Mouse (Mus musculus) testis, adult 2 months (tissue): ENCODE measurements around the gene Prmt1. TPM values are rescaled to one million over a fixed set of nuclear protein-coding genes. Genes with fewer than 3 reads are reported as not detected.

ENCODE experiments used
- H3K27ac ChIP-seq: fragments of 200-500 bp; 2 replicates; pipeline ENCODE4 v1.5.1; 2012; ENCODE audit warnings: low read depth, low read length; ENCODE audit not compliant: control insufficient read depth, insufficient read depth
- H3K27me3 ChIP-seq: fragments of 200-500 bp; 2 replicates; pipeline ENCODE4 v1.6.1; 2012; ENCODE audit warnings: mild to moderate bottlenecking, low read length, moderate library complexity; ENCODE audit not compliant: control insufficient read depth, insufficient read depth
- H3K36me3 ChIP-seq: fragments of 200-500 bp; 2 replicates; pipeline ENCODE4 v1.6.1; 2012; ENCODE audit warnings: mild to moderate bottlenecking, low read length; ENCODE audit not compliant: control insufficient read depth, insufficient read depth
- H3K4me1 ChIP-seq: fragments of 200-500 bp; 2 replicates; pipeline ENCODE4 v1.6.1; 2012; ENCODE audit warnings: low read length; ENCODE audit not compliant: control insufficient read depth, insufficient read depth
- H3K4me3 ChIP-seq: fragments of 200-500 bp; 2 replicates; pipeline ENCODE4 v1.5.1; 2012; ENCODE audit warnings: low read depth, mild to moderate bottlenecking, low read length, moderate library complexity, mixed read lengths; ENCODE audit not compliant: control insufficient read depth
- CTCF ChIP-seq: fragments of 200-500 bp; IDR thresholded peaks from 2 replicates; pipeline ENCODE4 v1.5.1; 2012; ENCODE audit warnings: low read depth, mild to moderate bottlenecking, inconsistent platforms, low read length, moderate library complexity; ENCODE audit not compliant: control insufficient read depth, insufficient read depth, insufficient replicate concordance
- POLR2A ChIP-seq: fragments of 200-500 bp; IDR thresholded peaks from 2 replicates; pipeline ENCODE4 v1.6.1; 2012; ENCODE audit warnings: low read depth, mild to moderate bottlenecking, inconsistent platforms, low read length, moderate library complexity; ENCODE audit not compliant: control insufficient read depth
- polyA plus RNA-seq: library from polyadenylated mRNA; depleted of rRNA; stranded (reverse); fragments of >200 nt; gene quantifications from 2 replicates; pipeline ENCODE4 v1.2.3, GENCODE M21; 2012

Gene Prmt1
- polyA plus RNA-seq, 1 experiment: 60.1 TPM

GRCm38 (mm10) chr7:44985595-44986191, 675 bp downstream of the Prmt1 start:
- Histone ChIP-seq H3K4me3 (peak overlapping the region; percentile 81), H3K27me3 (no peaks in the 10 kb centered on the region), H3K27ac (peak overlapping the region; percentile 74), H3K36me3 (no peaks in the 10 kb centered on the region), H3K4me1 (peaks cover 11% of the 10 kb centered on the region)
- TF ChIP-seq CTCF (no peak), POLR2A (no peak)

- H3K4me1 ChIP-seq: peaks cover 11% of the 10 kb centered on the region
- H3K4me3 ChIP-seq: no peak overlapping the region
- H3K27ac ChIP-seq: no peak overlapping the region
- TF ChIP-seq CTCF: no peak
- no peak for TF ChIP-seq POLR2A
- H3K27me3 ChIP-seq: no peaks in the 10 kb centered on the region
- H3K36me3 ChIP-seq: no peaks in the 10 kb centered on the region
These were observed 1.6 kb downstream of the Prmt1 start for GRCm38 (mm10) chr7:44984833-44985164.

GRCm38 (mm10) chr7:44983944-44984832, 2.2 kb downstream of the Prmt1 start:
- Histone ChIP-seq H3K36me3 (no peaks in the 10 kb centered on the region), H3K4me1 (peaks cover 11% of the 10 kb centered on the region), H3K27me3 (no peaks in the 10 kb centered on the region), H3K27ac (no peak overlapping the region), H3K4me3 (no peak overlapping the region)
- TF ChIP-seq POLR2A: no peak
- TF ChIP-seq CTCF: no peak

- H3K27ac ChIP-seq: no peak overlapping the region
- TF ChIP-seq POLR2A: no peak
- peak; percentile 95 for TF ChIP-seq CTCF
- H3K36me3 ChIP-seq: no peaks in the 10 kb centered on the region
- peaks cover 10% of the 10 kb centered on the region for H3K4me1 ChIP-seq
- H3K27me3 ChIP-seq: no peaks in the 10 kb centered on the region
- no peak overlapping the region for H3K4me3 ChIP-seq
These were observed 3.3 kb downstream of the Prmt1 start for GRCm38 (mm10) chr7:44983085-44983484.

- peaks cover 3% of the 10 kb centered on the region for H3K4me1 ChIP-seq
- H3K27ac ChIP-seq: no peak overlapping the region
- H3K27me3 ChIP-seq: no peaks in the 10 kb centered on the region
- no peak overlapping the region for H3K4me3 ChIP-seq
- TF ChIP-seq CTCF (no peak), POLR2A (no peak)
- no peaks in the 10 kb centered on the region for H3K36me3 ChIP-seq
These were observed 4.8 kb downstream of the Prmt1 start for GRCm38 (mm10) chr7:44981539-44981938.

GRCm38 (mm10) chr7:44978300-44978699, 8.1 kb downstream of the Prmt1 start:
- no peaks in the 10 kb centered on the region for H3K27me3 ChIP-seq
- H3K4me3 ChIP-seq: no peak overlapping the region
- TF ChIP-seq CTCF: no peak
- TF ChIP-seq POLR2A: no peak
- no peaks in the 10 kb centered on the region for H3K36me3 ChIP-seq
- H3K4me1 ChIP-seq: peaks cover 17% of the 10 kb centered on the region
- H3K27ac ChIP-seq: no peak overlapping the region

- Histone ChIP-seq H3K27me3 (no peaks in the 10 kb centered on the region), H3K27ac (peak overlapping the region; percentile 37; the same call in 1 of the 2 replicates), H3K4me3 (no peak overlapping the region), H3K36me3 (no peaks in the 10 kb centered on the region; the same call in 1 of the 2 replicates), H3K4me1 (peaks cover 34% of the 10 kb centered on the region)
- no peak for TF ChIP-seq POLR2A
- TF ChIP-seq CTCF: no peak
These were observed 11.3 kb downstream of the Prmt1 start for GRCm38 (mm10) chr7:44975117-44975419.
